Mouse (Mus musculus) embryonic fibroblast, embryonic 13.5 days (primary cell): ENCODE results near the gene Siah1a.

Experiments
- CTCF ChIP-seq: IDR thresholded peaks from 2 replicates; pipeline ENCODE4 v1.5.1; 2011; ENCODE audit warnings: mild to moderate bottlenecking, control low read depth, low read length, moderate library complexity, borderline replicate concordance; ENCODE audit not compliant: insufficient read depth
- POLR2A ChIP-seq: IDR thresholded peaks from 2 replicates; pipeline ENCODE4 v1.6.1; 2011; ENCODE audit warnings: low read depth, mild to moderate bottlenecking, control low read depth, low read length, moderate library complexity

GRCm38 (mm10) chr8:86695703-86696102 lies 50.0 kb downstream of the Siah1a start:
- TF ChIP-seq CTCF: no peak
- TF ChIP-seq POLR2A: no peak
